Comparison of ENCODE assay signal across 1 mouse cellular context in the genomic region with DNA sequence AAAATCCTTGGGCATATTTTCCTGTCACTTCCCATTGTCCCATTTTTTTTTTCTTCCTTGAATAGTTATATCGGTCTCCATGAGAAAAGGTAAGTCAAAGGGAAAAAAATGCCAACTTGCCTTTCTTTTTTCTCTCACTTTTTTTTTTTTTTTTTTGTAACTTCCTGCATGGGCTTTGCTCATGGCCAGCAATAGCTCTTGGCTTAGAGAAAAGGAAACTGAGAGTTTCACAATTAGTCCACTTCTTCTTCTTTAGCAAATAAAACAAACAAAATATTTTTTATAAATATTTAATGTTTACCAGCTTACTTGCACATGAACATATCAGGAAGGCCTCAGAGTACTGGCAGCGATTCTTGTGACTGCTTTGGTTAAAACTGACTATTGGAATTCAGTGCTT.
TF ChIP-seq lines count a peak whose summit lies in the region.

No protein-coding gene starts in this region.

TF ChIP-seq in CH12.LX, 34 proteins besides CTCF, POLR2A, EP300 and RAD21 (continued from another document):
- TF ChIP-seq NRF1 (IDR thresholded peaks at IDR 0.05; ENCODE audit: low read depth, low read length) (no peak), ZNF384 (IDR thresholded peaks at IDR 0.05; ENCODE audit: low read depth, low read length) (peak; percentile 99), KAT2A (IDR thresholded peaks at IDR 0.05; ENCODE audit: insufficient replicate concordance, low read length) (no peak), BHLHE40 (IDR thresholded peaks at IDR 0.05; ENCODE audit: low read depth, low read length) (peak; percentile 50; the same call in 1 of the 2 replicates), TCF12 (IDR thresholded peaks at IDR 0.05; ENCODE audit: low read depth, low read length) (0 out of 2 replicates have a peak, but pooled peaks have one; percentile 18), ETS1 (conservative IDR thresholded peaks at IDR 0.05; ENCODE audit: low read depth, low read length) (0 out of 2 replicates have a peak, but pooled peaks have one; percentile 58), ZC3H11A (IDR thresholded peaks at IDR 0.05; ENCODE audit: low read depth, low read length) (no peak), MXI1 (IDR thresholded peaks at IDR 0.05; ENCODE audit: low read depth, low read length) (no peak), JUN (IDR thresholded peaks at IDR 0.05; ENCODE audit: insufficient read depth, low read depth, low read length) (peak; percentile 64), MAZ (IDR thresholded peaks at IDR 0.05; ENCODE audit: low read depth, low read length) (no peak)
